Mouse (Mus musculus): Measurements from ENCODE around the gene Zfp654. TPM values are rescaled to one million over a fixed set of nuclear protein-coding genes. Genes with fewer than 3 reads are reported as not detected.

Gene Zfp654
- polyA plus RNA-seq, 1 experiment from 2014 or later = 5.4 TPM

GRCm38 (mm10) chr16:64753990-64754742 lies 97.3 kb downstream of the Zfp654 start:
- Histone ChIP-seq H3K9me3 (peaks cover 6% of the 10 kb centered on the region; the same call in 1 of the 2 replicates), H3K36me3 (replicated peaks) (no peaks in the 10 kb centered on the region), H3K27me3 (ENCODE audit: poor library complexity, severe bottlenecking) (no peaks in the 10 kb centered on the region), H3K4me3 (no peak overlapping the region), H3K4me1 (peaks cover 4% of the 10 kb centered on the region), H3K27ac (no peak overlapping the region)
- DNase-seq (ENCODE audit: extremely low spot score, low spot score) = no peak
- 74% methylated on average over 3 of the region's 3 CpGs for whole genome bisulfite sequencing

GRCm38 (mm10) chr16:64748237-64748636 lies 103.2 kb downstream of the Zfp654 start:
- Histone ChIP-seq H3K4me1 (no peaks in the 10 kb centered on the region; the same call in 1 of the 2 replicates), H3K9me3 (no peaks in the 10 kb centered on the region), H3K36me3 (replicated peaks) (no peaks in the 10 kb centered on the region), H3K4me3 (no peak overlapping the region), H3K27ac (no peak overlapping the region), H3K27me3 (ENCODE audit: poor library complexity, severe bottlenecking) (no peaks in the 10 kb centered on the region)
- whole genome bisulfite sequencing = 12% methylated on average over 10 of the region's 10 CpGs
- DNase-seq (ENCODE audit: extremely low spot score, low spot score) = peak; percentile 71

- Histone ChIP-seq H3K4me3 (no peak overlapping the region), H3K36me3 (replicated peaks) (no peaks in the 10 kb centered on the region), H3K4me1 (no peaks in the 10 kb centered on the region), H3K9me3 (no peaks in the 10 kb centered on the region), H3K27me3 (ENCODE audit: poor library complexity, severe bottlenecking) (no peaks in the 10 kb centered on the region), H3K27ac (no peak overlapping the region)
- DNase-seq (ENCODE audit: extremely low spot score, low spot score) = no peak
- whole genome bisulfite sequencing = 86% methylated on average over 4 of the region's 4 CpGs
Measured at GRCm38 (mm10) chr16:64745089-64745488, 106.4 kb downstream of the Zfp654 start.

- Histone ChIP-seq H3K27me3 (ENCODE audit: poor library complexity, severe bottlenecking) (no peaks in the 10 kb centered on the region), H3K4me1 (no peaks in the 10 kb centered on the region), H3K27ac (no peak overlapping the region), H3K9me3 (no peaks in the 10 kb centered on the region), H3K4me3 (no peak overlapping the region), H3K36me3 (replicated peaks) (no peaks in the 10 kb centered on the region)
- WGBS = 87% methylated on average over 5 of the region's 5 CpGs
- DNase-seq (ENCODE audit: extremely low spot score, low spot score) = no peak
Measured at GRCm38 (mm10) chr16:64737289-64737688, 114.2 kb downstream of the Zfp654 start.

Other genes with a start within 250 kb of the Zfp654 start
- gene Csnka2ip, start 249.2 kb downstream of the Zfp654 start, polyA plus RNA-seq (2016; fragmentation: Nextera tagmentation; extraction: Ambion mirVana) = not detected in 2 replicates
- gene 4930453N24Rik, start 80.5 kb downstream of the Zfp654 start, polyA plus RNA-seq (2016; fragmentation: Nextera tagmentation; extraction: Ambion mirVana) = 30.3 and 36.3 TPM in 2 replicates
- 82.3 and 86.7 TPM in 2 replicates for gene Cggbp1, start 344 bp upstream of the Zfp654 start, polyA plus RNA-seq (2016; fragmentation: Nextera tagmentation; extraction: Ambion mirVana)